Mouse (Mus musculus) heart, embryonic 13.5 days (tissue): ENCODE measurements around the gene Srp68. TPM values are rescaled to one million over a fixed set of nuclear protein-coding genes. Genes with fewer than 3 reads are reported as not detected.

Source experiments
- ATAC-seq: fragments of 200-750 bp; cut with Nextera tagmentation; 2 replicates; pipeline ENCODE4 v1.8.0; 2017; ENCODE audit warnings: moderate TSS enrichment; ENCODE audit not compliant: insufficient number of reproducible peaks, low FRiP score, low TSS enrichment; ENCODE audit errors: extremely low read depth
- H3K27ac ChIP-seq: fragments of 300-500 bp; sonication (generic); replicated peaks from 2 replicates; pipeline ENCODE4 v1.5.1; 2015; ENCODE audit warnings: moderate library complexity, mild to moderate bottlenecking, inconsistent platforms
- H3K27me3 ChIP-seq: fragments of 300-500 bp; sonication (generic); replicated peaks from 2 replicates; pipeline ENCODE4 v1.6.1; 2015; ENCODE audit warnings: mild to moderate bottlenecking, inconsistent platforms
- H3K36me3 ChIP-seq: fragments of 300-500 bp; sonication (generic); 2 replicates; pipeline ENCODE4 v1.6.1; 2015; ENCODE audit warnings: mild to moderate bottlenecking, inconsistent platforms
- H3K4me1 ChIP-seq: fragments of 300-500 bp; sonication (generic); 2 replicates; pipeline ENCODE4 v1.6.1; 2015; ENCODE audit warnings: inconsistent platforms
- H3K4me2 ChIP-seq: fragments of 300-500 bp; sonication (generic); 2 replicates; pipeline ENCODE4 v1.6.1; 2015; ENCODE audit warnings: inconsistent platforms, mild to moderate bottlenecking, moderate library complexity
- H3K4me3 ChIP-seq: fragments of 300-500 bp; sonication (generic); 2 replicates; pipeline ENCODE4 v1.5.1; 2015; ENCODE audit warnings: moderate library complexity, mild to moderate bottlenecking, inconsistent platforms
- H3K9ac ChIP-seq: fragments of 300-500 bp; sonication (generic); 2 replicates; pipeline ENCODE4 v1.6.1; 2015; ENCODE audit warnings: inconsistent platforms, mild to moderate bottlenecking, moderate library complexity
- H3K9me3 ChIP-seq: fragments of 300-500 bp; sonication (generic); 2 replicates; pipeline ENCODE4 v1.6.1; 2016; ENCODE audit warnings: inconsistent platforms
- WGBS: fragments of 180-500 bp; shearing (Covaris S2); methylation state at CpG from one replicate; pipeline ENCODE4 v1.1.7; 2015; ENCODE audit warnings: mixed read lengths; 5-methylcytosine and 5-hydroxymethylcytosine counted together
- polyA plus RNA-seq: library from polyadenylated mRNA; unstranded; fragments of >200 nt; fragmentation: Nextera tagmentation; extraction: Ambion mirVana; gene quantifications from 2 replicates; pipeline ENCODE4 v1.2.1, GENCODE M21; 2015

Srp68 gene
- polyA plus RNA-seq, 1 experiment from 2014 or later = 63.6 TPM

- H3K27me3 ChIP-seq = no peaks in the 10 kb centered on the region
- no peak overlapping the region for H3K4me3 ChIP-seq
- H3K9me3 ChIP-seq = no peaks in the 10 kb centered on the region
- no peak overlapping the region for H3K9ac ChIP-seq
- no peak for ATAC-seq
- 0 out of 2 replicates have a peak, but pooled peaks cover 3% of the 10 kb centered on the region for H3K4me1 ChIP-seq
- no peak overlapping the region for H3K27ac ChIP-seq
- WGBS = 90% methylated on average over 8 of the region's 8 CpGs
- H3K36me3 ChIP-seq = peaks cover 100% of the 10 kb centered on the region
- H3K4me2 ChIP-seq = no peak overlapping the region
Observed at GRCm38 (mm10) chr11:116259461-116259860, 14.6 kb downstream of the Srp68 start.

DNA sequence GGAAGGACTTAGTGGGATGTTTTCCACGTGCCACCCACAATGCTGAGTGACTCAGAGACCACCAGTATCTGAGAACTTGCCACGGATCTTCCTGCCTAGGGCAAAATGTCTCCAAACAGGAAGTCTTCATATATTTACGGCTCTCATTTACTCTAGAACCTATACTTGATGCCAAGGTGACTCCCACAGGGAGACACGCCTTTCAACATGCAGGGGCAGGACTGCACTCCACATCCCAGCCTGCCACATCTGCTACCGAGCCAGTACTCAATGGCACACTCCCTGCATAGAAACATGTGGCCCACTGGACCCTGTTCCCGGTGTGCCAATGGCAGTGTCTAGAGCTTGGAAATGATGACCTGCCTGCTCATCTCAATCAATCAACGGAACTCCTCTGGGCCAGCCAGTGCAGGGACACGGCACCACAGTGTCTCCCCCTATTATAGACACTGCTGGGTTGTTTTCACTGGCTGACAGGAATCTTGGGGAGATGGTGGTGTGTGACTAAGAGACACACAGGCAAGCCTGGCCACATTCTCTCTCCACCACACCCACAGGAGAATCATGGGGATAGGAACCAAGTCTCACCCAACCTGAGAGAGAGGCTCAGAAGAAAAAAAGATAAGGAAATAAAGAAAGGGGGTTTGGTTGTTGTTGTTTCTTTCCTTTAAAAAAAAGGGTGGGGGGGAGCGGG lies 17.9 kb downstream of the Srp68 start:
- Histone ChIP-seq H3K4me3 (no peak overlapping the region), H3K27ac (no peak overlapping the region), H3K9ac (no peak overlapping the region), H3K9me3 (no peaks in the 10 kb centered on the region), H3K27me3 (no peaks in the 10 kb centered on the region), H3K36me3 (peaks cover 100% of the 10 kb centered on the region), H3K4me2 (no peak overlapping the region), H3K4me1 (peaks cover 15% of the 10 kb centered on the region)
- WGBS = 85% methylated on average over 9 of the region's 9 CpGs
- ATAC-seq = no peak

GRCm38 (mm10) chr11:116255090-116255981 lies 18.7 kb downstream of the Srp68 start:
- Histone ChIP-seq H3K27ac (no peak overlapping the region), H3K9me3 (no peaks in the 10 kb centered on the region), H3K9ac (no peak overlapping the region), H3K27me3 (no peaks in the 10 kb centered on the region), H3K4me3 (no peak overlapping the region), H3K4me2 (no peak overlapping the region), H3K36me3 (peaks cover 100% of the 10 kb centered on the region), H3K4me1 (peaks cover 22% of the 10 kb centered on the region)
- 82% methylated on average over 22 of the region's 22 CpGs for WGBS
- ATAC-seq = no peak

DNA sequence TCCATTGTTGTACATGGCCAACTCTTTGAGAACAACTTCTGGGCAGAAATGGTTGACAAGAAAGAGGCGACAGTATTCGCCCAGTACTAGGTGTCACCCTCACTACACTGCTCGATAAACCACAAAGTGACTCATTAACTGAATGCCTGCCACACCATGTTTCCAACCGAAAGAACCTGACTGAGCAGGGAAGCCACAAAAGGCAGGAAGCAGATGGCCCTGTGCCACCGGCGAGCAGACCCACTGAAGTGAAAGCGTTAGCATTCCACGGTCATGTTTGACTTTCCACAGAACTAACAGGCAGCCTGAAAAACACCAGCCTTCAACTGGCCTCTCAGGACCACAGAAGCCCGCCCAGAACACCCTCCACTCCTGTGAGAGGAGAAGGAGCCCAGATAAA lies 19.4 kb downstream of the Srp68 start:
- Histone ChIP-seq H3K27me3 (no peaks in the 10 kb centered on the region), H3K36me3 (peaks cover 100% of the 10 kb centered on the region), H3K4me1 (peaks cover 23% of the 10 kb centered on the region), H3K27ac (no peak overlapping the region), H3K4me2 (no peak overlapping the region), H3K9me3 (no peaks in the 10 kb centered on the region), H3K4me3 (no peak overlapping the region), H3K9ac (no peak overlapping the region)
- no peak for ATAC-seq
- WGBS = 74% methylated on average over 9 of the region's 9 CpGs

GRCm38 (mm10) chr11:116253076-116253600 lies 20.9 kb downstream of the Srp68 start:
- Histone ChIP-seq H3K4me2 (no peak overlapping the region), H3K9ac (no peak overlapping the region), H3K27me3 (no peaks in the 10 kb centered on the region), H3K36me3 (peaks cover 100% of the 10 kb centered on the region), H3K9me3 (no peaks in the 10 kb centered on the region), H3K4me3 (no peak overlapping the region), H3K4me1 (peaks cover 23% of the 10 kb centered on the region), H3K27ac (no peak overlapping the region)
- no peak for ATAC-seq
- 84% methylated on average over 3 of the region's 3 CpGs for WGBS

DNA sequence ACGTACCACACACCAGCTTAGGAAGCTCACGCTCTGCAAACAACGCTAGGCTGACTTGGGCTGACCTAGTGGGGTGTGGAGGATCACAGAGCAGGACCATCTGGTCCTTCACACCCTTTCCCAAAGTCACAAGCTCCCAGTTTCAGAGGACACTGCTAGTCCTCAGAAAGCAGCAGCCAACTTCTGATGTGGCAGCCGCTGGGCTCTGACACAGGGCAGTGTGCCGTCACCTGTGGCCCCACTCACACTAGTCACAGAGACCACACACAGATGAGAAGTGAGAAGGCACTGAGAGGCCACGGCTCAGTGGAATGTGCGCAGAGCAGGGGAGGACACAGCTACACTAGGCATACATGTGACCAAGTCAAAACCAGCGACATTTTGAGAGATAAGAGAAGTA lies 23.1 kb downstream of the Srp68 start:
- Histone ChIP-seq H3K4me1 (peaks cover 19% of the 10 kb centered on the region), H3K36me3 (peaks cover 100% of the 10 kb centered on the region), H3K9ac (no peak overlapping the region), H3K27ac (no peak overlapping the region; the same call in 1 of the 2 replicates), H3K4me3 (no peak overlapping the region), H3K4me2 (no peak overlapping the region), H3K27me3 (no peaks in the 10 kb centered on the region), H3K9me3 (no peaks in the 10 kb centered on the region)
- 73% methylated on average over 8 of the region's 8 CpGs for WGBS
- no peak for ATAC-seq

GRCm38 (mm10) chr11:116247502-116248222 lies 26.4 kb downstream of the Srp68 start:
- no peak for ATAC-seq
- Histone ChIP-seq H3K4me3 (no peak overlapping the region), H3K27me3 (no peaks in the 10 kb centered on the region), H3K9ac (no peak overlapping the region), H3K36me3 (peaks cover 100% of the 10 kb centered on the region), H3K27ac (no peak overlapping the region), H3K9me3 (no peaks in the 10 kb centered on the region), H3K4me1 (peaks cover 19% of the 10 kb centered on the region), H3K4me2 (no peak overlapping the region)
- 87% methylated on average over 14 of the region's 14 CpGs for WGBS

GRCm38 (mm10) chr11:116245616-116246015 lies 28.4 kb downstream of the Srp68 start:
- H3K4me3 ChIP-seq = no peak overlapping the region
- no peaks in the 10 kb centered on the region for H3K27me3 ChIP-seq
- no peak overlapping the region for H3K9ac ChIP-seq
- H3K27ac ChIP-seq = no peak overlapping the region
- no peak for ATAC-seq
- H3K36me3 ChIP-seq = peaks cover 84% of the 10 kb centered on the region
- 82% methylated on average over 6 of the region's 6 CpGs for WGBS
- peaks cover 3% of the 10 kb centered on the region; the same call in 1 of the 2 replicates for H3K4me1 ChIP-seq
- H3K4me2 ChIP-seq = no peak overlapping the region
- H3K9me3 ChIP-seq = no peaks in the 10 kb centered on the region

DNA sequence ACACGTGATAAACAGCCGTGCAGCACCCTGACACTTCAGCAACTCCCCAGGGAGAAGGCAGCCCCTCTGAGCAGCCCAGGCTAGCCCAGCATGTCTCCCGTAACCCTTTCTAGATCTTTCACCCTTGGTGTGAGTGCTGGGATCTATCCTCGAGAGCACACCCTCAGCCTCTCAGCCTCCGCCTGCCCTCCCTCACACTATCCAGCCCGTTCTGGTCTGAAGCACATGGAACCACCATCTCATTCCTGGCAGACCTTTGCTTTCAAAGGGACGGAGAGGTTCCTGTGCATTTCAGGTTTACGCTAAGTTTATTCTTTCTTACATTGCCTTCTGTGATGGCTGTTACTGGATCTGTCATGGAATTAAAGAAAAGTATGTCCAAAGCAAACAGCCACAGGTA lies 29.4 kb downstream of the Srp68 start:
- ATAC-seq = no peak

DNA sequence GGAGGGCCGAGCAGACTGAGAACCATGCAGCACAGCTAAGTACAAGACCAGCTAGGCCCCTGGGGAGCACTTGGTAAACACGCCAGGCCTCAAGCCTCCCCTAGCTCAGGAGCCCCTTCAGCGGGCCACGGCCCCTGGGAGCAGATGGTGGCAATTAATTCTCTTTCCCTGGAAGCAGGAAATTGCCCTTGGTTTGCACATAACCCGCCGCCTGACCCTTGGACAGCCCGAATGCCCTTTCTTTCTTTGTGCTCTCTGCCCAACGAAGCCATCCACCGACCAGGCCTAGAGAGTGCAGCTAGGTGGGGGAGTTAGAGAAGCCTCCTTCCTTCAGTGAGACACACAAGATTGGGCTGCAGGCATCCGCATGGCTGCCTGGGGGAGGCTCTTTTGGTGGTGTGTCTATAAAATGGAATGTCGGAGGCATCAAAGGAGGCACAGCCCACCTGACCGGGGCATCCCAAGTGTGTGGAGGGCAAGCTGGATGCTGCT lies 32.2 kb downstream of the Srp68 start:
- Histone ChIP-seq H3K27me3 (peaks cover 28% of the 10 kb centered on the region), H3K27ac (no peak overlapping the region), H3K4me1 (peaks cover 10% of the 10 kb centered on the region), H3K4me2 (no peak overlapping the region), H3K9me3 (no peaks in the 10 kb centered on the region), H3K36me3 (peaks cover 46% of the 10 kb centered on the region), H3K9ac (no peak overlapping the region), H3K4me3 (no peak overlapping the region)
- 59% methylated on average over 12 of the region's 12 CpGs for WGBS
- ATAC-seq = no peak

More for the DNA sequence above, 29.4 kb downstream of the Srp68 start:
- Histone ChIP-seq H3K4me3 (no peak overlapping the region), H3K9me3 (no peaks in the 10 kb centered on the region), H3K4me1 (no peaks in the 10 kb centered on the region), H3K9ac (no peak overlapping the region), H3K4me2 (no peak overlapping the region), H3K27ac (no peak overlapping the region), H3K36me3 (peaks cover 74% of the 10 kb centered on the region), H3K27me3 (peaks cover 2% of the 10 kb centered on the region; the same call in 1 of the 2 replicates)
- 78% methylated on average over 8 of the region's 8 CpGs for WGBS

- H3K27ac ChIP-seq = no peak overlapping the region
- H3K36me3 ChIP-seq = peaks cover 26% of the 10 kb centered on the region
- no peak for ATAC-seq
- no peak overlapping the region for H3K4me3 ChIP-seq
- no peak overlapping the region for H3K4me2 ChIP-seq
- peaks cover 48% of the 10 kb centered on the region for H3K27me3 ChIP-seq
- 20% methylated on average over 7 of the region's 7 CpGs for WGBS
- no peak overlapping the region for H3K9ac ChIP-seq
- no peaks in the 10 kb centered on the region for H3K9me3 ChIP-seq
- peaks cover 10% of the 10 kb centered on the region for H3K4me1 ChIP-seq
Observed at GRCm38 (mm10) chr11:116239797-116240196, 34.2 kb downstream of the Srp68 start.
